Mouse (Mus musculus) kidney, adult 2 months (tissue): ENCODE results near the gene Ccdc169.

Experiments
- CTCF ChIP-seq: fragments of 200-500 bp; conservative IDR thresholded peaks from 2 replicates; pipeline ENCODE4 v1.5.1; 2011; ENCODE audit warnings: low read depth, mild to moderate bottlenecking, control low read depth, low read length, moderate library complexity, mixed read lengths; ENCODE audit not compliant: insufficient read depth, insufficient read length
- POLR2A ChIP-seq: fragments of 200-500 bp; IDR thresholded peaks from one replicate; pipeline ENCODE4 v1.6.1; 2011; ENCODE audit warnings: low read depth, low read length, control low read depth

GRCm38 (mm10) chr3:55101092-55101491 lies 36.0 kb upstream of the Ccdc169 start:
- TF ChIP-seq POLR2A (no peak), CTCF (no peak)
